Mouse (Mus musculus) neural tube, embryonic 11.5 days (tissue): ENCODE results near the gene Serpina5. TPM values are rescaled to one million over a fixed set of nuclear protein-coding genes. Genes with fewer than 3 reads are reported as not detected.

Experiments
- ATAC-seq: fragments of 200-750 bp; cut with Nextera tagmentation; 2 replicates; pipeline ENCODE4 v1.8.0; 2017; ENCODE audit warnings: moderate number of reproducible peaks, mild to moderate bottlenecking, moderate TSS enrichment, moderate library complexity; ENCODE audit not compliant: insufficient read depth, low FRiP score, low TSS enrichment
- DNase-seq: peaks from one replicate; pipeline ENCODE4 v3.0.0-alpha.2; 2015; ENCODE audit warnings: low spot score
- H3K27ac ChIP-seq: fragments of 300-500 bp; sonication (generic); 2 replicates; pipeline ENCODE4 v1.5.1; 2014; ENCODE audit warnings: low read depth, mild to moderate bottlenecking, low read length
- H3K27me3 ChIP-seq: fragments of 300-500 bp; sonication (generic); 2 replicates; pipeline ENCODE4 v1.6.1; 2014; ENCODE audit warnings: mild to moderate bottlenecking, low read length, mixed read lengths; ENCODE audit not compliant: control insufficient read depth, insufficient read depth
- H3K36me3 ChIP-seq: fragments of 300-500 bp; sonication (generic); 2 replicates; pipeline ENCODE4 v1.6.1; 2014; ENCODE audit warnings: mild to moderate bottlenecking, low read length, moderate library complexity, mixed read lengths; ENCODE audit not compliant: control insufficient read depth, insufficient read depth
- H3K4me1 ChIP-seq: fragments of 300-500 bp; sonication (generic); 2 replicates; pipeline ENCODE4 v1.6.1; 2014; ENCODE audit warnings: low read length, mixed read lengths; ENCODE audit not compliant: control insufficient read depth, insufficient read depth
- H3K4me2 ChIP-seq: fragments of 300-500 bp; sonication (generic); 2 replicates; pipeline ENCODE4 v1.6.1; 2014; ENCODE audit warnings: low read depth, mild to moderate bottlenecking, moderate library complexity
- H3K4me3 ChIP-seq: fragments of 300-500 bp; sonication (generic); 2 replicates; pipeline ENCODE4 v1.5.1; 2014; ENCODE audit warnings: low read depth, low read length
- H3K9ac ChIP-seq: fragments of 300-500 bp; sonication (generic); 2 replicates; pipeline ENCODE4 v1.6.1; 2014; ENCODE audit warnings: mild to moderate bottlenecking, low read length
- H3K9me3 ChIP-seq: fragments of 300-500 bp; sonication (generic); 2 replicates; pipeline ENCODE4 v1.6.1; 2016; ENCODE audit warnings: low read length; ENCODE audit not compliant: control insufficient read depth
- WGBS: fragments of 180-500 bp; shearing (Covaris S2); extraction: QIAGEN DNeasy Blood & Tissue Kit; methylation state at CpG from one replicate; pipeline ENCODE4 v1.1.7; 2014; 5-methylcytosine and 5-hydroxymethylcytosine counted together
- polyA plus RNA-seq: library from polyadenylated mRNA; unstranded; fragments of >200 nt; fragmentation: Nextera tagmentation; extraction: Ambion mirVana; gene quantifications from 2 replicates; pipeline ENCODE4 v1.2.1, GENCODE M21; 2014

The Serpina5 gene
- polyA plus RNA-seq, 1 experiment from 2014 or later = not detected

GRCm38 (mm10) chr12:104140543-104141103 is 39.7 kb downstream of the Serpina5 start:
- Histone ChIP-seq H3K9me3 (no peaks in the 10 kb centered on the region), H3K27me3 (no peaks in the 10 kb centered on the region), H3K4me2 (no peak overlapping the region), H3K4me1 (no peaks in the 10 kb centered on the region), H3K27ac (no peak overlapping the region), H3K9ac (no peak overlapping the region), H3K4me3 (no peak overlapping the region), H3K36me3 (no peaks in the 10 kb centered on the region)
- WGBS = 91% methylated on average over 4 of the region's 4 CpGs
- DNase-seq (no peak), ATAC-seq (no peak)

- ATAC-seq = no peak
- no peak for DNase-seq
- H3K9me3 ChIP-seq = no peaks in the 10 kb centered on the region
Measured at GRCm38 (mm10) chr12:104141506-104141905, 40.6 kb downstream of the Serpina5 start.

GRCm38 (mm10) chr12:104142427-104142826 is 41.5 kb downstream of the Serpina5 start:
- no peak overlapping the region for H3K4me3 ChIP-seq
- no peak for ATAC-seq
- H3K27me3 ChIP-seq = no peaks in the 10 kb centered on the region
- no peak overlapping the region for H3K4me2 ChIP-seq
- H3K36me3 ChIP-seq = no peaks in the 10 kb centered on the region
- no peaks in the 10 kb centered on the region for H3K9me3 ChIP-seq
- 53% methylated on average over 1 of the region's 1 CpGs for WGBS
- H3K9ac ChIP-seq = no peak overlapping the region
- H3K27ac ChIP-seq = no peak overlapping the region
- no peaks in the 10 kb centered on the region for H3K4me1 ChIP-seq
- DNase-seq = no peak

More at GRCm38 (mm10) chr12:104141506-104141905, 40.6 kb downstream of the Serpina5 start:
- Histone ChIP-seq H3K27me3 (no peaks in the 10 kb centered on the region), H3K4me3 (no peak overlapping the region), H3K4me2 (no peak overlapping the region), H3K27ac (no peak overlapping the region), H3K36me3 (no peaks in the 10 kb centered on the region), H3K9ac (no peak overlapping the region), H3K4me1 (no peaks in the 10 kb centered on the region)
- 93% methylated on average over 1 of the region's 1 CpGs for WGBS

- DNase-seq (no peak), ATAC-seq (no peak)
- Histone ChIP-seq H3K36me3 (no peaks in the 10 kb centered on the region), H3K4me3 (no peak overlapping the region), H3K9me3 (no peaks in the 10 kb centered on the region), H3K4me1 (no peaks in the 10 kb centered on the region), H3K4me2 (no peak overlapping the region), H3K27ac (no peak overlapping the region), H3K27me3 (no peaks in the 10 kb centered on the region), H3K9ac (no peak overlapping the region)
- WGBS = 89% methylated on average over 1 of the region's 1 CpGs
Measured at GRCm38 (mm10) chr12:104143286-104143685, 42.4 kb downstream of the Serpina5 start.

- Histone ChIP-seq H3K4me1 (no peaks in the 10 kb centered on the region), H3K9ac (no peak overlapping the region), H3K36me3 (no peaks in the 10 kb centered on the region), H3K4me3 (no peak overlapping the region), H3K9me3 (no peaks in the 10 kb centered on the region), H3K27me3 (no peaks in the 10 kb centered on the region), H3K4me2 (no peak overlapping the region), H3K27ac (no peak overlapping the region)
- DNase-seq (no peak), ATAC-seq (no peak)
- 81% methylated on average over 2 of the region's 2 CpGs for WGBS
Measured at GRCm38 (mm10) chr12:104145571-104145970, 44.7 kb downstream of the Serpina5 start.

GRCm38 (mm10) chr12:104151989-104152388 is 51.1 kb downstream of the Serpina5 start:
- H3K9ac ChIP-seq = no peak overlapping the region
- 82% methylated on average over 2 of the region's 2 CpGs for WGBS
- no peak overlapping the region for H3K4me2 ChIP-seq
- ATAC-seq (no peak), DNase-seq (no peak)
- no peaks in the 10 kb centered on the region for H3K9me3 ChIP-seq
- H3K27ac ChIP-seq = no peak overlapping the region
- no peaks in the 10 kb centered on the region for H3K27me3 ChIP-seq
- H3K36me3 ChIP-seq = no peaks in the 10 kb centered on the region
- H3K4me1 ChIP-seq = no peaks in the 10 kb centered on the region
- no peak overlapping the region for H3K4me3 ChIP-seq

GRCm38 (mm10) chr12:104153041-104153645 is 52.2 kb downstream of the Serpina5 start:
- H3K36me3 ChIP-seq = no peaks in the 10 kb centered on the region
- H3K9ac ChIP-seq = no peak overlapping the region
- H3K9me3 ChIP-seq = no peaks in the 10 kb centered on the region
- H3K4me1 ChIP-seq = no peaks in the 10 kb centered on the region
- H3K4me3 ChIP-seq = no peak overlapping the region
- H3K27me3 ChIP-seq = no peaks in the 10 kb centered on the region
- WGBS = 82% methylated on average over 3 of the region's 3 CpGs
- DNase-seq (no peak), ATAC-seq (no peak)
- H3K27ac ChIP-seq = no peak overlapping the region
- no peak overlapping the region for H3K4me2 ChIP-seq

- DNase-seq (no peak), ATAC-seq (no peak)
- H3K4me1 ChIP-seq = no peaks in the 10 kb centered on the region
- H3K9ac ChIP-seq = no peak within 1 kb of the TSS
- 100% methylated on average over 2 of the region's 2 CpGs for WGBS
- no peaks in the 10 kb centered on the region for H3K9me3 ChIP-seq
- H3K4me3 ChIP-seq = no peak within 1 kb of the TSS
- no peaks in the 10 kb centered on the region for H3K27me3 ChIP-seq
- H3K4me2 ChIP-seq = no peak within 1 kb of the TSS
- H3K36me3 ChIP-seq = no peaks in the 10 kb centered on the region
- no peak within 1 kb of the TSS for H3K27ac ChIP-seq
Measured at GRCm38 (mm10) chr12:104153656-104154055, 52.7 kb downstream of the Serpina5 start, which contains the start of gene Serpina3c. TSS of gene Serpina3c (minus strand) at chr12:104153870.
